Mouse (Mus musculus): Measurements from ENCODE around the gene Slc28a1. TPM values are rescaled to one million over a fixed set of nuclear protein-coding genes. Genes with fewer than 3 reads are reported as not detected.

Gene Slc28a1
- polyA plus RNA-seq, 1 experiment: not detected

DNA sequence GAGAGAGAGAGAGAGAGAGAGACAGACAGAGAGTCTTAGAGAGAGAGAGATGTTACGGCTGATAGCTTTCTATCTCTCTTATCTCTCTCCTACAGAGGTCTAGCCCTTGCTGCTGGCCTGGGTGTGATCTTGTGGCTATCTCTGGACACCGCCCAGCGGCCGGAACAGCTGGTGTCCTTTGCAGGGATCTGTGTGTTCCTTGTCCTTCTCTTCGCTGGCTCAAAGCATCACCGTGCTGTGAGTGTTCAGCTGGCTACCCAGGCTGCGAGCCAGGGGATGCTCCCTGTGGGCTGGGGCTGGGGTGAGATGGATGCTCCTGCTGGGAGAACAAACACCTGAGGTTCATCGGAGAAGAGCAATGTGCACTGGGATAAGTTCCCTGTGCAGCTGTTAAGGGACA is 10.2 kb downstream of the Slc28a1 start:
- TF ChIP-seq MYOD1 (IDR thresholded peaks at IDR 0.05; ENCODE audit: control insufficient read depth in 1 of 3, insufficient read length in 2 of 3, low read depth in 2 of 3) (peak in 2 of 3 experiments; percentile 32 to 70), CEBPB (IDR thresholded peaks at IDR 0.05; ENCODE audit: insufficient read depth, poor library complexity, severe bottlenecking) (no peak), TCF3 (IDR thresholded peaks at IDR 0.05; ENCODE audit: insufficient read length, low read depth) (no peak), POLR2AphosphoS2 (IDR thresholded peaks at IDR 0.05; ENCODE audit: insufficient read length, low read depth) (no peak), USF1 (IDR thresholded peaks at IDR 0.05; ENCODE audit: low read depth) (no peak), E2F4 (IDR thresholded peaks at IDR 0.05; ENCODE audit: insufficient read depth) (no peak), MAX (IDR thresholded peaks at IDR 0.05; ENCODE audit: low read depth) (no peak), TCF12 (IDR thresholded peaks at IDR 0.05; ENCODE audit: insufficient read depth, poor library complexity, severe bottlenecking) (no peak), MYOG (IDR thresholded peaks at IDR 0.05; ENCODE audit: control insufficient read depth in 1 of 3, insufficient read depth in 1 of 3, insufficient read length in 2 of 3, low read depth in 2 of 3) (peak; percentile 40 to 63 (median 45)), REST (IDR thresholded peaks at IDR 0.05; ENCODE audit: insufficient read depth, insufficient read length) (no peak), POLR2A (IDR thresholded peaks at IDR 0.05; ENCODE audit: insufficient read length, low read depth) (no peak), SRF (IDR thresholded peaks at IDR 0.05; ENCODE audit: control insufficient read depth, insufficient read length, low read depth) (no peak)
- H3K4me3 ChIP-seq: no peak overlapping the region
- no peak overlapping the region for H3ac ChIP-seq (ENCODE audit: control insufficient read depth, insufficient read length)
- H3K36me3 ChIP-seq (ENCODE audit: control insufficient read depth, insufficient read depth): no peaks in the 10 kb centered on the region
- no peaks in the 10 kb centered on the region for H3K79me2 ChIP-seq (ENCODE audit: control insufficient read depth, insufficient read depth)
- H3K27me3 ChIP-seq (ENCODE audit: control insufficient read depth, insufficient read depth, insufficient read length): no peaks in the 10 kb centered on the region
- H3K4me2 ChIP-seq (ENCODE audit: low read depth): no peak overlapping the region

DNA sequence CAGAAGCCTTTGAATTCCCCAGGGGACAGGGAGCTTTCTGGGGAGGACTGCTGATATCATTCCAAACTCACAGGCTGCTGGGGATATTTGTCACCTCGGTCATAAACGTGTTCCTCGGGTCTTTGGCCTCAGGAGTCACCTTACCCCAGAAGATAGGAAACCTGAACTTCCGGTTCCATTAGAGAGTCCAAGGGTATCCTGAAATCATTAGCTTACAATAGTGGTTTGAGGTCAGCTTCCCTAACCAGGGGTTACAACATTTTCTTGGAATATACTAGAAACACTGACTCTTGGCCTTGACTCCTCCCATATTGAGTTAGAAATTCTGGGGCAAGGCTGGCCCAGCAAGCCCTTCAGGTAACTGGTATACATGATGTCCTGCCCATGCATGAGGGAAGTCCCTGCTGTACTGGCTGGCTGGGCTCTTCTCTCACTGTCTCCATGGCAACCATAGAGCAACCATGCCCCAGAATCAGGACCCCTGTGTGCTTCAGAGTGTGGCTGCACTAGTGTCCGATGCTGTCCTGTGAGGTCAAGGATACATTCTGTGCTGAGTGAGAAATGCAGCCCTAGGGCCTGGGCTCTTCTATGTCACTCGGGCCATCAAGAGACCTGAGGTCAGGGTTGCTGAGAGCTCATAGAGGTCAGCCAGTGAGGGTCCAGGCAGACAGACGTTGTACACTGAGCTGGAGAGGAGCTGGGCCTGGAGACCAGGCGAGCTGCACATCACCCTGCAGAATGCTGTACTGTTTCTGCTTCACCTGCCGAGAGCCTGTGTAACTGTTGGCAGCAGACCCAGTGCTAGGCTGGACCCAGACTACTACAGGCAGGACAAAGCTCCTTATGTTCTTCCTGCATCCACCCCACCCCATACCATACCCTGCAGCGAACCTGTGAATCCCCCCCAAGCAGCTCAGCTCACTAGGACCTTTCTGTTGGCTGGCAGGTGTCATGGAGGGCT is 10.9 kb downstream of the Slc28a1 start:
- TF ChIP-seq CEBPB (IDR thresholded peaks at IDR 0.05; ENCODE audit: insufficient read depth, poor library complexity, severe bottlenecking) (no peak), TCF3 (IDR thresholded peaks at IDR 0.05; ENCODE audit: insufficient read length, low read depth) (no peak), SRF (IDR thresholded peaks at IDR 0.05; ENCODE audit: control insufficient read depth, insufficient read length, low read depth) (no peak), REST (IDR thresholded peaks at IDR 0.05; ENCODE audit: insufficient read depth, insufficient read length) (no peak), MYOG (IDR thresholded peaks at IDR 0.05; ENCODE audit: control insufficient read depth in 1 of 3, insufficient read depth in 1 of 3, insufficient read length in 2 of 3, low read depth in 2 of 3) (no peak)
- Histone ChIP-seq H3K4me3 (no peak overlapping the region), H3K79me2 (ENCODE audit: control insufficient read depth, insufficient read depth) (no peaks in the 10 kb centered on the region), H3ac (ENCODE audit: control insufficient read depth, insufficient read length) (no peak overlapping the region), H3K27me3 (ENCODE audit: control insufficient read depth, insufficient read depth, insufficient read length) (no peaks in the 10 kb centered on the region), H3K4me2 (ENCODE audit: low read depth) (no peak overlapping the region), H3K36me3 (ENCODE audit: control insufficient read depth, insufficient read depth) (no peaks in the 10 kb centered on the region)

DNA sequence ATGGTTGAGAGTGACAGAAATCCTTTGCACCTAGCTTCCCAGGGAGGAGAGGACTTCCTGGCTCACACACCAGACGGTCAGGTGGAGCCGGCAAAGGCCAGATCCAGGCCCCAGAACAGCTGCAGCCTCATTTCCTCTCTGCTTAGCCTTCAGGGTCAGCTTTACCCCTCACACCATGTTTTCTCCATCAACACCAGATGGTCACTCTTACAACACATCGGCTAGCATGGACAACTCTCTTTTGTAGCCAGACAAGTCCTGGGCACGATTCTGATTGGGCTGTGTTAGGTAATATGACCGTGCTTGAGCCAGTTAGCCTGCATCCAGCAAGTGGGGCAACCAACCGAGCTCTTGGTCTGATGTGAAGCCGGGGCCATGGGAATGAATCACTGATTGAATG is 17.3 kb downstream of the Slc28a1 start:
- Histone ChIP-seq H3K4me2 (ENCODE audit: low read depth) (no peak overlapping the region), H3K4me3 (no peak overlapping the region), H3ac (ENCODE audit: control insufficient read depth, insufficient read length) (no peak overlapping the region), H3K79me2 (ENCODE audit: control insufficient read depth, insufficient read depth) (no peaks in the 10 kb centered on the region), H3K36me3 (ENCODE audit: control insufficient read depth, insufficient read depth) (no peaks in the 10 kb centered on the region), H3K27me3 (ENCODE audit: control insufficient read depth, insufficient read depth, insufficient read length) (no peaks in the 10 kb centered on the region)
- TF ChIP-seq MYOG (IDR thresholded peaks at IDR 0.05; ENCODE audit: control insufficient read depth in 1 of 3, insufficient read depth in 1 of 3, insufficient read length in 2 of 3, low read depth in 2 of 3) (peak in 1 of 3 experiments; percentile 14), MAX (IDR thresholded peaks at IDR 0.05; ENCODE audit: low read depth) (no peak), MYOD1 (IDR thresholded peaks at IDR 0.05; ENCODE audit: control insufficient read depth in 1 of 3, insufficient read length in 2 of 3, low read depth in 2 of 3) (peak in 1 of 3 experiments; percentile 24), CEBPB (IDR thresholded peaks at IDR 0.05; ENCODE audit: insufficient read depth, poor library complexity, severe bottlenecking) (no peak)

DNA sequence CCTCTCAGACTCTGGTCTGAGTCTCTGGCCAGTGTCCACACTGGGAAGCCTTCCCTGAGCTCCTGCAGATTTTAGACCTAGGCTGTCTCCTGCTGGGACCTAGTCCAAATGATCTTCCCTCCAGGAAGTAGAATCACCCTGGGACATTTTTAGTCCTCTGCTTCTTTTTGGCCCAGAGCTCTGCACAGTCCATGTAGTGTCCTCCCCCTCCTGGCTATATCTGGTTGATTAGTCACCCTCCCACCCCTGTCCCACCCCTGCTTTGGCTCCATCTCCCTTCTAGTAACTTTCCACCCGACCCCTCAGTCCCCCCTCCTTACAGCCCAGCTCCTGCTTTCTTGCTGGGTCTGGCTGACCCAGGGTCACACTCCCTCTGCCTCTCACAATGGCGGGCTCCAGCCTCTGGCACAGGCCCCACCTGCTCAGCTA is 18.3 kb downstream of the Slc28a1 start:
- Histone ChIP-seq H3K4me3 (no peak overlapping the region), H3K36me3 (ENCODE audit: control insufficient read depth, insufficient read depth) (no peaks in the 10 kb centered on the region), H3ac (ENCODE audit: control insufficient read depth, insufficient read length) (no peak overlapping the region), H3K4me2 (ENCODE audit: low read depth) (no peak overlapping the region), H3K27me3 (ENCODE audit: control insufficient read depth, insufficient read depth, insufficient read length) (no peaks in the 10 kb centered on the region), H3K79me2 (ENCODE audit: control insufficient read depth, insufficient read depth) (no peaks in the 10 kb centered on the region)
- TF ChIP-seq SRF (IDR thresholded peaks at IDR 0.05; ENCODE audit: control insufficient read depth, insufficient read length, low read depth) (no peak), POLR2A (IDR thresholded peaks at IDR 0.05; ENCODE audit: insufficient read length, low read depth) (no peak), MYOD1 (IDR thresholded peaks at IDR 0.05; ENCODE audit: control insufficient read depth in 1 of 3, insufficient read length in 2 of 3, low read depth in 2 of 3) (no peak), USF1 (IDR thresholded peaks at IDR 0.05; ENCODE audit: low read depth) (no peak), REST (IDR thresholded peaks at IDR 0.05; ENCODE audit: insufficient read depth, insufficient read length) (no peak), TCF3 (IDR thresholded peaks at IDR 0.05; ENCODE audit: insufficient read length, low read depth) (no peak), MYOG (IDR thresholded peaks at IDR 0.05; ENCODE audit: control insufficient read depth in 1 of 3, insufficient read depth in 1 of 3, insufficient read length in 2 of 3, low read depth in 2 of 3) (no peak), POLR2AphosphoS2 (IDR thresholded peaks at IDR 0.05; ENCODE audit: insufficient read length, low read depth) (no peak), E2F4 (IDR thresholded peaks at IDR 0.05; ENCODE audit: insufficient read depth) (no peak)

DNA sequence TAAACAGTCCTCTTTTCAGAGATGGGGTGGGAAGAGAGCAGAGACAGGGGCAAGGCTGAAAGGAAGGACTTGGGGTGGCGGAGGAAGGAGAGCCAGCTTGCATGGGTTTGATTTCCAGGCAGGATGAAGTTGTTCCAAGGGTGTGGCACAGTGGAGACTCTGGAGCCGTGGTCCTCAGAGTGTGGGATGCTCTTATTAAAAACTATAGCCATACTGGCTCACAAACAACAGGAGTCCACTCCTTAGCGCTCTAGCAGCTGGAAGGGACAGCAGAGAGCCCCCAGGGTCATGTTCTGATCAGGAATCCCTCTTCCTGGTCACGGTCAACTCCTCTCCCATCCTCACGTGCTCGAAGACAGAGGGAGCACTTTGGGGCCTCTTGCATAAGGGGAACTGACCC is 18.8 kb downstream of the Slc28a1 start:
- Histone ChIP-seq H3K4me2 (ENCODE audit: low read depth) (no peak overlapping the region), H3K27me3 (ENCODE audit: control insufficient read depth, insufficient read depth, insufficient read length) (no peaks in the 10 kb centered on the region), H3K79me2 (ENCODE audit: control insufficient read depth, insufficient read depth) (no peaks in the 10 kb centered on the region), H3K4me3 (no peak overlapping the region), H3K36me3 (ENCODE audit: control insufficient read depth, insufficient read depth) (no peaks in the 10 kb centered on the region), H3ac (ENCODE audit: control insufficient read depth, insufficient read length) (no peak overlapping the region)
- TF ChIP-seq E2F4 (IDR thresholded peaks at IDR 0.05; ENCODE audit: insufficient read depth) (no peak), CEBPB (IDR thresholded peaks at IDR 0.05; ENCODE audit: insufficient read depth, poor library complexity, severe bottlenecking) (no peak), REST (IDR thresholded peaks at IDR 0.05; ENCODE audit: insufficient read depth, insufficient read length) (no peak), MYOD1 (IDR thresholded peaks at IDR 0.05; ENCODE audit: control insufficient read depth in 1 of 3, insufficient read length in 2 of 3, low read depth in 2 of 3) (no peak), MYOG (IDR thresholded peaks at IDR 0.05; ENCODE audit: control insufficient read depth in 1 of 3, insufficient read depth in 1 of 3, insufficient read length in 2 of 3, low read depth in 2 of 3) (no peak)

Measured in myocyte (in vitro differentiated cells).